Mouse (Mus musculus): ENCODE results near the gene Vps13c. TPM values are rescaled to one million over a fixed set of nuclear protein-coding genes. Genes with fewer than 3 reads are reported as not detected.
A peak's percentile ranks its signal among the peaks of the same experiment; 100 is the strongest.

Vps13c gene
- total RNA-seq, 1 experiment from 2014 or later, result 46.2 TPM

DNA sequence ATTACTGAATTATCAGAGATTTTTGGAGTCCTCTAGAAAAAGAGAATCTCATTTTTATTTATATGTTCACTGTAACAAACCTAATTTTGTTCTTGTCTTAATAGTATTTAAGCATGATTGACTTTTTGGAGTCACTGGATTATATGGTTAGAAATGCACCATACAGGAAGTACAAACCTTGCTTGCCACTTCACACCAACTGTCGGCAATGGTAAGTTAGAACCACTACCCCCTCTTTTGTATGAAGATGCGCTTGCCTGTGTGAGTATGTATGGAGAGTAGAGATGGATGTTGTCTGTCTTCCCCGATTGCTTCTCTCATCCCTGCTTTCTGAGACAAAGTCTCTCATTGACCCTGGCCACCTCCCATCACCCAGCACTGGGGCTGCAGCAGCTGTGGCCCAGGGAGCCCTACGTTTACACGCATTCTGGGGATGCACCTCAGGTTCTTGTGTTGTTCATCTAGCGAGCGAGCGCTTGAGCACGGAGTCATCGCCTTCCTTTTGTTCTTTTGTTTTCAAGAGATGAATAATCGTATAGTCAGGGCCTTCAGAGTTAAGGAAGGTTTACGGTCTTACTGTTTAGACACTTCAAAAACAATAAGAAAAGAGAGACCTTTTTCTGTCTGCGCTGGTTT lies 43.3 kb downstream of the Vps13c start:
- DNase-seq, result no peak

DNA sequence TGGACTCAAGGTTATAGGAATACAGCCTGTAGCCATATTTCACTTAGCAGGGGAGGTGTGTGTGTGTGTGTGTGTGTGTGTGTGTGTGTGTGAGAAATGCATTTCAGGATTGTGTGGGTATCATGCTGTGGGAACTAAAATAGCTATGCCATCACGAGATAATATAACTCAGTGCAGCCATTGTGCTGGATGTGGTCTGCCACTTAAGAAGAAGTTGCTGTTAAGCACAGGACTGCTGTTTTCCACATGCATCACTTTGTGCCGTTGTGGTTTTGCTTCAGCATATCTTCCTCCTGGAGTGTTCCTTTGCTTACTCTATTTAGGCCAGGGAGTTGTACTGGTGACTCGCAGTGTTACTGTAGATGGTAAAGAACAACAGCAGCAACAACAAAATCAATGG lies 43.9 kb downstream of the Vps13c start:
- DNase-seq, result no peak

DNA sequence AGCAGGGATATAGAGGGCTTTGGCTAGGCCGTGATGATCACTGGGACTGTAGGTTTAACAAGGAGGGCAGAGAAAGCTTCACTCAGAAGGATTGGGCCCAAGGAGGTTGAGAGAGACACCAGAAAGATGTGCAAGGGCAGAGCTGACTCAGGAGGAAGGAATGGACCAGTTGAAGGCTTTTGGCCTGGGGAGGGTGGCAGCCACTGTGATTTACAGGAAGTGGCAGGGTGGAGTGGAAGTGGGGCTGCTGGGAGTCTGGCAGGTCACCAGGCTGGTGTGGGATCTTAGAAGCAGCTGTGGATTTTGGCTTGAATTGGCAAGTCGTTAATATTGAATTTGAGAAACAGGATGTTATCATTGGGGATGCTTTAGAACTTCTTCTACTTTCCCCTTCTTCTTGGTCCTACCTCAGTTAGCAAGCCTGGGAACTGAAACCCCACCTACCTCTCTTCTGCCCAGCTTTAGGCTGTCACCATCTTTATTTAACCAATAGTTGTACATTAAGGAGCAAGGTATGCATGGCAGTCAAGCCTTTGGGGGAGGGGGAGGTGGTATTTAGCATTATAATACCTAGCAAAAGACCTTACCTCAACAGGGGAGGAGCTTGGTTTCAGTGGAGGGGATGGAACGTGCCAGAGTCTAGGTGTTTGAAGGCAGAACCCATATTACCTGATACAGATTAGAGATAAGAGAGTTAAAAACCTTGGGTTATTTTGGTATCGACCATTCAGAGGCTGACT lies 47.0 kb downstream of the Vps13c start:
- peak; percentile 35 for DNase-seq

DNA sequence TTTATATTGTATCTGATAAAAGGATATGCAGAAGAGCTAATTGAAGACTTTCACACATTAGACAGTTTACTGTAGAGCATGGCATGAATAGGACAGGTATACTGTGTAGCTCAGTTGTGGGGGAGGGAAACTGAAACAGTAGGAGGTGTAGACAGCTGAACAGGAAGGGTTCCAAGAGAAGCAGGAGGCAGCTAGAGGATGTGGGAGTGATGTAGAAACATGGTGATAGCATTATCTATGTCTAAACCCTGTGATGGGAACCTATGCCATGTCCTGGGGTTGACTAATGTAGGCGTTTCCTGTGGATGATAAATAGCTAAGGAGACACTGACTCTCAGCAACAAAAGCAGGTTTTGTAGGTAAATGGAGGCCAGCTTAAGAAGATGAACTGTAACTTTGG lies 53.3 kb downstream of the Vps13c start:
- no peak for DNase-seq

DNA sequence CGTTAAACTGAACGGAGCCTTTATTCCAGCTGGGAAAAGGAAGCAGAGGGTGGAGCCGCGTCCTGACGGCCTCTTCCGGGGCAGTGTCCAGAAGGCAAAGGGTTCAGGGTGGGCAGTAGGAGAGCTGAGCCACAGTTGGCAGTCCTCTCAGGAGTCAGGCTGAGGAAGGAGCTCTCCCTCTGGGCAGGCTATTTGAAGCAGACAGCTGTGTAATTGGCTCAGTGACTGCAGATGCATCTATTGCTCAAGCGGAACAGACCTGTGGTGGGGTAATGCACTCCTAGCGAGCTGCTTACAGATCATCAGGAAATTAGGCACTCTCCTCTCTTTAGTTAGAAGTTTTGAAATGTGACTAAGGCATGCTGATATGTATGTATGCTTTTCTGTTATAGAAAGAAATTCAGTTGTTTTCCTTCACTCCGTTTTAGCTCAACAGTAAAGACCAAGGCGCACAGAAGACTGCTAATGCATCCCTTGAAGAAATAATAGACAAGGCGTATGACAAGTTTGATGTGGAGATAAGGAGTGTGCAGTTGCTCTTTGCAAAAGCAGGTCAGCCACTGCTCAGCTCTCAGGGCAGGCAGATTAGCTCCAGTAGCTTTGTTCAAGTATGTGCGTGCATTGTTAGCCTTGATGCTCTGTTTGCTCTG lies 56.6 kb downstream of the Vps13c start:
- no peak for DNase-seq

DNA sequence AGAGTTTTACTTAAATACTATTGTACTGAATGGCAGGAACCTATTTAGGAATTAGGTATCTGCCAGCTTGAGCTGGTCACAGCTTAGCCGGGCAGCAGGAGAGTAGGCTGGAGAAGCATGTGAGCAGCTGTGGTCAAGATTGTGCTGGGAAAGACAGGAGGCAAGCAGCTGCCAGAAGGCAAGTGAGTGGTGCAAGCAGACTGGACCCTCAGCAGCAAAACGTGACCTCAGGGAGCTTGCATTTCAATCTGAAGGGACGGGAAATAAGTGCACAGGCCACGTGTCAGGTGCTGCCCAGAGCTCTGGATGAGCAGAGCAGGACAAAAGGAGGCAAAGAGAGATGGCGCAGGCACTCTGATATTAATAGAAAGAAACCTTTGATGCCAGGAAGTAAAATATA lies 60.2 kb downstream of the Vps13c start:
- no peak for DNase-seq

DNA sequence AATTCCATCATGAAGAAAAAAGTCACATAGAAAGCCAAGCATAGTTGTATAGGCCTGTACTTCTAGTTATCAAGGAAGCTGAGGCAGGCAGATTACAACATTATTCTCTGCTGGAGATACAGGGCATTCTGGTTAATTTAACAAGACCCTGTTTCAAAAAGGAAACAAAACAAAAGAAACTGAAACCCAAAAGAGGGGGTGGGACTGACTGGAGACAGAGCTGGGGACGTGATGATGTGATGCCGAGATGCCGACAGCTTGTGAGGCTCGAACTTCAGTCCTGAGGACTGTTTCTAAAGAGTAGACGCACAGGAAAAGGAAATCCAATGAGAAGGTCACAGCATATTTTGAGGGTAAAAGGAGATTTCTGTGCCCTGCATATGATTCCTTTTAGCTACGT lies 64.2 kb downstream of the Vps13c start:
- no peak for DNase-seq

DNA sequence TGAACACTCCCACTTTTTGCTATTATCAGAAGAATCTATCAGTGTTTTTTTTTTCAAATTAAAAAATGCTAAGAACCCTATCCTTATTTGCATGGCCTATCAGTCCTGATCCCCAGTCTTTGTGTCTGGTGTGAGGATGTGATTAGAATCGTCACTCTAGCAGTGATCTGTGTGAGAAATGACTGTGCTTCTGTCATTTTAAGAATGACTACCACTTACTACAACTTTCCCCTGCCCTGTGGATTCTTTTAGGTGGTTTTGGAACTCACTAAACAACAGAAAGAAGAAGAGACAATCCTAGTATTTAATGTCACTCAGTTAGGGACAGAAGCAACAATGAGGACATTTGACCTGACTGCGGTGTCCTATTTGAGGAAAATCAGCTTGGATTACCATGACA lies 65.3 kb downstream of the Vps13c start:
- DNase-seq, result no peak

DNA sequence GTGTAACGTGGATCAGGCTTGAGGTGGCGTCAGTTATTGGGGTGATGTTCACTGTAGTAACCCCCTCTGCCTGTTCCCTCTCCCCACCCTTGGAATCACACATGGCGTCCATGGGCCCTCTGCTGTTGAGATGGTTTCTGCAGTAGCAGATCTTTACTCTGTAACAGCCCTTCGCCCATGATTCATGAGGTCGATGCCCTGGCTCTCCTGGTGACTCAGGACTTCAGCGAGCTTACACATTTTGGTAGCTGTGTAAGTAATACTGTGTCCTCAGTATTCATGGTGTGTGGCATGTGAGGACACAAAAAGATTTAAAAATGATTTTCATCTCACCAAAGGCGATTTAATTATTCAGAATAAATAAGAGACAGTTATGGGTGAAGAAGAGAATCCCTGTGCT lies 74.5 kb downstream of the Vps13c start:
- DNase-seq, result peak; percentile 48

DNA sequence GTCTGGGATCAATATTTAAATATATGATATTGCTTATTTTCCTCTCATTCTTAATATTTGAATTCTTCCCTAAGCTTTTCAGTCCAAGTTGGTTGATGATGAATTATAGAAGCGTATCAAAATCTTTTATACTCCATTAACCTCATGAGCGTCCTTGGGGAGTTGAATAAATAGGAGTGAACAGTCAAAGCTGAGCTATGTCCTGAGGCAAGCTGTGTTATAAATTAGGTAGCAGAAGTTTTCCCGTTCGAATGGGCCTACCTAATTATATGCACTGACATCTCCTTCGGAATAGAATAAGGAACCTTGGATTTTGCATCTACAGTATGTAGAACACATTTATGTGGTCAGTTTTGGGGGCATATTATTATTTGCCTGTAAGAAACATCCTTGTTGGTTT lies 82.2 kb downstream of the Vps13c start:
- DNase-seq, result no peak

DNA sequence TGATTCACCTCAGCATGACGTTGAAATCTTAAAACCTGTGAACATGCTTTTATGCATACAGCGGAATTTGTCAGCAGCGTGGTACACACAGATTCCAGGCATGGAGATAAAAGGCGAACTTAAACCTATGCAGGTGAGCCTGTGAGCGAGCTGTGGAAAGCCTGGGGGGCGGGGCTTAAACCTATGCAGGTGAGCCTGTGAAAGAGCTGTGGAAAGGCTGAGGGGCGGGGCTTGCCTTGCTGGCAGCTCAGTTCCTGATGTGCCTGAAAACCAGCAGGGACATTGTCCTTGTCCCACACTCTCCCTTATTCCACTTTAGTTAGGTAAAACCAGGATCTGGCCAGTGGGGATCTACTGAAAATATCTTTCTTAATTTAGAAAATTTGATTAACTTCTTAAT lies 90.4 kb downstream of the Vps13c start:
- DNase-seq, result no peak

DNA sequence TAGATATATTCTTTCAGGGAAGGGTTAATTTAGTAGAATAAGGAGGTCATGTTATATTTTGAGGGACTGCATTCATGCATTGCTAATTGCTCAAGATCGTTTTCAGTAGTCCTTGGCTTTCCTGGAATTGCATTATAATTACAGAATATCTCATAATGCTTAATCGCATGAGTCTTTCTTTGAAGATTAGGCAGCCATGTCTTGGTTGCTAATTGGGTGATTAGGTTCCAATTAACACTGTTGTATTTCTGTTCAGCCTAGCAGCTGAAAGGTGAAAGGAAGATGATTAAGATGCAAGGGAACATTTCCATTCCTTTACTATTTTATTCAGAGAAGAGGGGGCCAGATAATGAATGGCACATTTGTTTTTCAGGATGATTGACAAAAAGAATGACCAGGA lies 97.1 kb downstream of the Vps13c start:
- no peak for DNase-seq

DNA sequence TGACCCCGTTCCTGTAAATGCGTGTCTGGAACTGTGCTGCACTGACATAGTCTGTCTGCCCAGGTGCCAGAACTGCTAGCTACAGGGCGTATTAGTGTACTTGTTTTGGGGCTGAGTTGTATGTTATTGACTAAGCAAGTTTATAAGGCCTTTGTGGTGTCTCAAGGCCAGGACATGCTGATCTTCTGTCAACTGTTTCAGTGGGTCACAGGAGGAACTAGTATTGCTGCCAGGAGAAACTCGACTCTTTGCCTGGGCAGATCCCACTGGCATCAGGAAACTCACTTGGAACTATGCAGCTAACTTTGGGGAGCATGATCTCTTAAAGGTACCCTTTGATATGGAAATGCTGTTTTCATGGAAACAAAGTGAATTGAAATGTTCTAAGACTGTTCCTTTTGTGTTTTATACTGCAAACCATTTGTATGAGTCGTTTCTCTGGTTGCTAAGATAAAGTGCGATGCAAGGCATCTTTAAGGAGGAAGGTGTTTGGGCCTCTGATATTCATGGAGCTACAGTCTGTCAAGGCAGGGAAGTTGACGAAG lies 115.3 kb downstream of the Vps13c start:
- DNase-seq, result no peak

DNA sequence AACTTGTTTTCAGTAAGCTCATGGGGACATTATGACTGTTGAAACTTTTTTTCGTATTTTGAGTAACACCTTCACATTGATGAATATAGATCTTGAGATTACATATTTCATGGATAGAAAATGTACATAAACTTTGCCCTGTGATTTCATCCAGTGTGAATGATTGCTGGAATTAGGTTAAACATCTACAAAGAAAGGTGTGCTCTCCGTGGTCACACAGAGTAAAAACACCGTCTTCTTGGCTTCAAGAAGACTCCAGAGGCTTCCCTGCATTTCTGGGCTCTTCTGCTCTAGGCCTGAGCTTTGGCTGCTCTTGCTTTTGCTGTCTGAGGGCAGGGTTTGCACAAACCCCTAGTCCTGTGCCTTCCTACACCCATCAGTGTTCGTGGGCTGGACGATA lies 121.8 kb downstream of the Vps13c start:
- no peak for DNase-seq

DNA sequence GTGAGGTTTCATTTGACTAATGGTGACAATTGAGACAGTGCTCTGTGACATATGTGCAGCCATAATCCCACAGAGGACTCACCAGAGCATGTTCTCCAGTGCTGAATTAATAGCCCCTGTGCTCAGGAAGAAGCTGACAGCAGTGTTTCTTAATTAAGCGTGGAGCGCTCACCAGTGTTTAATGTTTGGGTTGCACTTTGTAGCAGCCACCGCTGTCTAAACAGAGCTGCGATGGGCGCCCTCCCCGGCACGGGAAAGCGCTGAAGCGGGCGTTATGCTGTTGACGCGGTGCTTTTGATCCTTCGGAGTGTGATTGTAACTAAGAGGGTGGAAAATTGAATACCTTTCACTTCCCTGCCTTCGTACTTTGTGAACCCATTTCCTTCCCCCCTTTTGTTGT lies 125.7 kb downstream of the Vps13c start:
- no peak for DNase-seq

DNA sequence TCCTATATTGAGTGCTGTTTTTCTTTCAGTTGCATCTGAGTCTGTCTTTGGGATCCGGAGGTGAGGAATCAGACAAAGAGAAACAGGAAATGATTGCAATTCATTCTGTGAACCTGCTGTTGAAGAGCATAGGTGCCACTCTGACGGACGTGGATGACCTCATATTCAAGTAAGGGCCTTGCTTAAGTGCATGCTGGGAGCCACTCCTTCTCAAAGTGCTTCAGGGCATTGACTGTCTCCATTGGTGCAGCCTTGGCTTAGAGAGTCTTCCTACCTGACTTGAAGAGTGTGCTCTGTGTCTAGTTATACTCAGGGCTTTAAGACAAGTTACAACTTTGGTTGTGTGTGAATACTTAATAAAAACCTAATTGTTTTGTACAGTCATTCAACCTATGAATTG lies 126.8 kb downstream of the Vps13c start:
- DNase-seq, result no peak

DNA sequence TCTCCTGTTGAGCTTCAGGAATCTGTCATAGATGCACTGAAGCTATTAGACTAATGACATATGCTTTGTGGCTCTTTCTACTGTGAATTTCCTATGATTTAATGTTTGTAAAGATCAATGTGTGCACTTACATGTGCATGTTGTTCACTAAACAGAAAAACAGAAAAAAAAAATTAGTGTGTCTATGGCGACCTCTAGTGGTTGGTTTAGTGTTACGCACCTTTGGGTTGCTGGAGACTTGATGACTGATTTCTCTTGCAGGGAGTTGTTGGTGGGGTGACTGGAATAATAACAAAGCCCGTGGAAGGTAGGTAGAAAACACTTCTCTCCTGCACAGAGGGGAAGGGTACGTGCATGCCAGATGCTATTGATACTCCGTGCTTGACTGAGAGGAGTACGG lies 133.3 kb downstream of the Vps13c start:
- peak; percentile 12 for DNase-seq

DNA sequence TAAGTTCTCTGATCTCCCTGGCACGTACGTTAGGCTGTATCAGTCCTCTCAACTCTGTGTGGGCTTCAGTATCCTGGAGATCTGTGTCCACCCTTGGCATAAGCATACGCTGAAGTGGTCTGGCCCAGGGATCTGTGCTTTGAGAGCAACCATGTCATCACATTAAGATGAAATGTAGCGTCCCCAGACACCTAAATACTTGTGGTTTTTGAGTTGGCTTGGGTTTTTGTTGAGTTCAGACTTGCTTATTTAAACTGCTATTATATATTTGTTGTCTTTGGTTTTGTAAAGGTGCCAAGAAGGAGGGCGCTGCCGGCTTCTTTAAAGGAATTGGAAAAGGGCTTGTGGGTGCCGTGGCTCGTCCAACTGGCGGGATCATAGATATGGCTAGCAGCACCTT lies 135.3 kb downstream of the Vps13c start:
- no peak for DNase-seq

DNA sequence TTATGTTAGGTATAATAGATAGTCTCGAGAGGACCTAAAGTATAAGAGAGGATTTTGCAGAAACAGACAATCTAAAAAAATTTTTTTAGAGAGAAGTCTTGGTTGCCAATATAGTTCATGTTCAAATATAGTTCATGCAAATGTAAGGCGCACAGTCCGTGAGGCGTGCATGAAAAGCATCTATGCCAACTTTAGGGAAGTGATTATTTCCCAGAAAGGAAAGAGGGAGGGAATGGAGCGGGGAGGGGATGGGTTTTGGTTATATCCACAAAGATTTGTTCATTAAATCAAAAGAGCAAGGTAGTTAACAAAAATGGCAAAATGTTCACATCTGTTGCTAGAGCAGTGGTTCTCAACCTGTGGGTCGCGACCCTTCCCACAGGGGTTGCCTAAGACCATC lies 166.4 kb downstream of the Vps13c start:
- DNase-seq, result no peak

DNA sequence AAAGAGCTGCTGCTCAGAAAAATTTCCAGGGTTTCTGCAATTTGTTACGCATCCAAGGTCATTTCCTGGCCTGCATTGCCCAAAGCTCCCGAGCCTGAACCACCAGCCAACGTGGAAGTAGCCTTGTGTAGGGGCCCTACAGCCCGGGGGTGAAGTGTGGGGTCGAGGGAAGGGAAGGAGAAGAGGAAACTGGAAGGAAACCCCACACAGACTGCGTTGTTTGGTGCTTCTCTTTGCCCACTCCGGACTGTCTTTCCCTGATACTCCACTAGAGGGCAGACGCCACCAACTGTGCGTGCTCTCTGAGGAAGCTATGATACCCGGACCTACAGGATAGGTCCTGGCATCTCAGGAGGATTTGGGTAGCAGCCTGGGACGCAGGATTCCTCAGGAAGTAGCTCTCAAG lies 174.8 kb downstream of the Vps13c start:
- DNase-seq, result peak; percentile 84

DNA sequence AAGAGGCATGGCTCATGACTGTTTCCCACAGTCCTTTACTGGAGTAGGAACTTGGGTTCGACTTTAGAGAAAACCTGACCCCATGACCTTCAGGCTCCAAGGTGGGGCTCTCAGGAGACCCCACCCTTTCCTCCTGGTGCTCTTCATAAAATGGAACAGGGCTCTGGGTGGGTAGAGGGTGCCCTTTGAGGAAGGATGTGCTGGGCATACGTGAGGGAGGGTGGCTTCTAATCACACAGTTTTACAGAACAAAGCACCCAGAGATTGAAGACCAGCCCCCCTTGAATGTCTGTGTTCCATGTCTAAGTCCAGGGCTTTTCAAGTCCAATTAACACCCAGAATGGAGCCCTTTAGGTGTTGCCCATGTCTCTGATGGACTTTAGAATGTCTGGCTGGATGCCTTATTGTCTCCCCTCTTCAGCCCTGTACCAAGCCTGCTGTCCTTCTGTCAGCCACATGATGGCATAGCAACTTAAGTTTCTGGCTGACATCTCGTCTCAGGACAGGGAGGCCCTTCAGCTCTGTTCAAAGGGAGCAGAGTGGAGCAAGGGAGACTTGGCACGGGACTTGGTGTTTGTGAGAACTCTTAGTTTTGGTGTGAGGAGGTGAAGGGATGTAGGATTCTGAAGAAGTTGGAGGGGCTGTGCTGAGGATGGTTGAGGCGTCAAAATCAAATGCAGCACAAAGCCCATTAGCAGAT lies 176.2 kb downstream of the Vps13c start:
- peak; percentile 76 for DNase-seq

DNA sequence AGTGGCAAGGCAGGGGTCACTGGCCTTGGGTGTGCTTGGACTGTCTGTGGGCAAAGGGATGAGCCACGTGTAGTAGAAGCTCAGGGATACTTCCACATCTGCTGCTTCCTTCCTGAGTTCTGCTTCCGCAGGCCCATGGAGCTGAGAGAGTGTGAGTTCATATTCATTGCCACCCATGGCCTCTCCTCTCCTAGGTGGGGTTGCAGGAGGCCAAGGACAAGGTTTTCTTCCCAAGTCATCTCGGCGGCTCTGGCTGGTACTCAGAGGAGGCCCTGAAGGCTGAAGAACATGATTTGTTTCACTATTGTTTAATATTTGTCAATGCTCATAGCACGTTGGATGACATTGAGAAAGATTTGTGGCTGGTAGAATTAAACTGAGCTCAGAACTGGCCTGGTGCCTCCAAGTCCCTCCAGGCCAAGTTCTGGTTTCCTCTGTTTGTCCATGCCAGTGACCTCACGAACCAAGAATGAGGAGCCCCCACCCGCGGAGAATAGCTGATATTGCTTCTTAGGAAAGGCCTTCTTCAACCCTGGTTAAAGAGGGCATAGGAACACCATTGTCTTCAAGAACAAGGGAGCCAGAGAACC lies 180.7 kb downstream of the Vps13c start:
- DNase-seq, result peak; percentile 74
